Mouse (Mus musculus) MEL (cell line): ENCODE measurements at regions not wholly inside any gene's neighbourhood (a gene's known extent, or its start where the extent isn't known, plus 50 kb on each side); places are given as distances from the start of the nearest gene placed in this dataset.

Source experiments
- CTCF ChIP-seq, 3 experiments: IDR thresholded peaks in 2 of 3; conservative IDR thresholded peaks in 1 of 3; 2 replicates each; pipeline ENCODE4 v1.5.1; 2011 to 2012; ENCODE audit warnings: low read length in 3 of 3, low read depth in 2 of 3, mild to moderate bottlenecking in 2 of 3, improper control_type of control experiment in 1 of 3, inconsistent platforms in 1 of 3, mixed read lengths in 1 of 3, moderate library complexity in 1 of 3; ENCODE audit not compliant: control insufficient read depth in 1 of 3, insufficient read depth in 1 of 3, poor library complexity in 1 of 3, severe bottlenecking in 1 of 3
- EP300 ChIP-seq, 2 experiments: IDR thresholded peaks; 2 replicates each; pipeline ENCODE4 v1.6.1; 2011; ENCODE audit warnings: improper control_type of control experiment in 2 of 2, low read length in 2 of 2, low read depth in 1 of 2, mild to moderate bottlenecking in 1 of 2
- MYC ChIP-seq: IDR thresholded peaks from 2 replicates; pipeline ENCODE4 v1.6.1; 2011; ENCODE audit warnings: low read depth, mild to moderate bottlenecking, low read length, improper control_type of control experiment, moderate library complexity
- POLR2A ChIP-seq, 2 experiments: IDR thresholded peaks; 2 replicates each; pipeline ENCODE4 v1.6.1; 2011 to 2012; ENCODE audit warnings: low read length in 2 of 2, mild to moderate bottlenecking in 2 of 2, control low read depth in 1 of 2, improper control_type of control experiment in 1 of 2, low read depth in 1 of 2, moderate library complexity in 1 of 2; ENCODE audit not compliant: control insufficient read depth in 1 of 2, insufficient read depth in 1 of 2, poor library complexity in 1 of 2
- POLR2AphosphoS2 ChIP-seq: IDR thresholded peaks from 2 replicates; pipeline ENCODE4 v1.6.1; 2011; ENCODE audit warnings: low read length, improper control_type of control experiment
- TAL1 ChIP-seq: IDR thresholded peaks from 2 replicates; pipeline ENCODE4 v1.6.1; 2012; ENCODE audit warnings: mild to moderate bottlenecking, inconsistent platforms, low read length, moderate library complexity, mixed read lengths
- TCF12 ChIP-seq: IDR thresholded peaks from 2 replicates; pipeline ENCODE4 v1.6.1; 2014; ENCODE audit warnings: low read depth, mild to moderate bottlenecking, inconsistent platforms, low read length, improper control_type of control experiment, moderate library complexity
- USF1 ChIP-seq: IDR thresholded peaks from 2 replicates; pipeline ENCODE4 v1.6.1; 2014; ENCODE audit warnings: low read depth, mild to moderate bottlenecking, inconsistent platforms, low read length, improper control_type of control experiment, moderate library complexity

- TF ChIP-seq TAL1 (peak; percentile 98), POLR2A (IDR thresholded peaks at IDR 0.05; ENCODE audit: control insufficient read depth in 1 of 2, insufficient read depth in 1 of 2, low read depth in 1 of 2, low read length in 2 of 2, poor library complexity in 1 of 2) (peak in 1 of 2 experiments; percentile 81; a peak in 2 of 4 replicates), EP300 (IDR thresholded peaks at IDR 0.05; ENCODE audit: low read depth in 1 of 2, low read length in 2 of 2) (peak; percentile 97 to 99), POLR2AphosphoS2 (peak; percentile 86), USF1 (no peak), TCF12 (peak; percentile 97), MYC (peak; percentile 92), CTCF (IDR thresholded peaks at IDR 0.05 in 2 of 3, conservative IDR thresholded peaks at IDR 0.05 in 1 of 3; ENCODE audit: control insufficient read depth in 1 of 3, insufficient read depth in 1 of 3, low read depth in 2 of 3, low read length in 3 of 3, poor library complexity in 1 of 3, severe bottlenecking in 1 of 3) (no peak)
Observed at GRCm38 (mm10) chr10:21221290-21221926, 60.6 kb upstream of the Myb start.
